Mouse (Mus musculus): ENCODE measurements around the gene Tmod3.

Tmod3 gene

DNA sequence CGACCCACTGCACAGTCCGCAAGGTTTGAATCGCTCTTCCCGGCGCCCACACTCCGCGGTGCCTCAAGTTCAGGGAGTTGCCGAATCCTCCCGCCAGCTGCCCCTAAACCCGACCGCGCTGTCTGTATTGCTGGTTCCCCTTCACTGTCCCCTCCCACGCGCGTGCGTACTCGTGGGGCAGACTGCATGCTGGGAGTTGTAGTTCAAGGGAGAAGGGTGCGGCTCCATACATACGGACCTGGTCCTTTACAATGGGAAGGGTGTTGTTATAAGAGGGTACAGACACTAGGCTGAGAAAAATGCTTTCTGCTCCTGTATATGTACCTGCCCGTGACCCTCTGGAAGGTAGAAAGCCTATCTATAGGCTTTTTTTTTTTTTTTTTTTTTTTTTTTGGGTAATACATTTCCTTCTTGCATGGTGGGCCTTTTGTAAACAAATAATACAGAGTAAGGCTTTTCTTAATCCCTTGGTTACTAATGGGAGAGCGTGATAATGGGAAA is at the start of gene Tmod3:
Tmod3 (minus strand) TSS at position 146 of the 501 bp plus-strand sequence.
- ATAC-seq (ENCODE audit: insufficient number of reproducible peaks, low FRiP score, low TSS enrichment): peak; percentile 98

DNA sequence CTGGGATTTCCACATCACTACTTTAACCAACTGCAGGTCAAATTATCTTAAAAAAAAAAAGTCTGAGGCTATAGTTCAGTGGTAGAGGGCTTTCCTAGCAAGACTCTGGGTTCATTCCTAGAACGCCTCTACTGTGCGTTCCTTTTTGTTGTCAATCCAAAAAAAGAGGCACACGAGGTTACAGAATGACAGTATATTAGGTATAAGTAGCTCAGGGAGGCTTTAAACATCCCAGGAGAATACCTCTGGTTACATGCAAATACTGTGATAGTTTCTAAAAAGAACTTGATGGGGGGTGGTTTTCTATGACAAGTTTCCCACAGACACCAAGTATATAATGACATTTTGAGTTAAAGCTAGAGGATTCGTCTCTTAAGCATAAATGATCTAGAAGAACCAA is 48.0 kb upstream of the Tmod3 start:
- ATAC-seq (ENCODE audit: insufficient number of reproducible peaks, low FRiP score, low TSS enrichment): no peak

DNA sequence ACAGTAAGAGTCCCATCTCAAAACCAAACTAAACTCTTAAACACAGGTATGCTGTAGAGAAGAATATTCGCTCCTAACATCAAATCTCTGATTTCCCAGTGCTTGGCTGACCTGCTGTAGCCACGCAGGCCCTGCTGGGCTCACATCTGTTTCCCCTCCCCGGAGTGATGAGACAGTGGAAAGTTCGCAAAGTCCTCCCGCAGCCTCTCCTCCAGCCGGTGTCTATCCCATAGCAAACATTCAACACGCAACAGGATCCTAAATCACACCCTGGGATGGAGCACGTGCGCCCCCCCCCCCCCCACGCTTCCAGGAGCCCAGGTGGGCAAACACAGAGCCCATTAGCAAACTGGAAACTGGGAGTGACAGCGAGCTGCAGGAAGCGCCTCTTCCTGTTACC is 42.1 kb upstream of the Tmod3 start:
- no peak for ATAC-seq (ENCODE audit: insufficient number of reproducible peaks, low FRiP score, low TSS enrichment)

DNA sequence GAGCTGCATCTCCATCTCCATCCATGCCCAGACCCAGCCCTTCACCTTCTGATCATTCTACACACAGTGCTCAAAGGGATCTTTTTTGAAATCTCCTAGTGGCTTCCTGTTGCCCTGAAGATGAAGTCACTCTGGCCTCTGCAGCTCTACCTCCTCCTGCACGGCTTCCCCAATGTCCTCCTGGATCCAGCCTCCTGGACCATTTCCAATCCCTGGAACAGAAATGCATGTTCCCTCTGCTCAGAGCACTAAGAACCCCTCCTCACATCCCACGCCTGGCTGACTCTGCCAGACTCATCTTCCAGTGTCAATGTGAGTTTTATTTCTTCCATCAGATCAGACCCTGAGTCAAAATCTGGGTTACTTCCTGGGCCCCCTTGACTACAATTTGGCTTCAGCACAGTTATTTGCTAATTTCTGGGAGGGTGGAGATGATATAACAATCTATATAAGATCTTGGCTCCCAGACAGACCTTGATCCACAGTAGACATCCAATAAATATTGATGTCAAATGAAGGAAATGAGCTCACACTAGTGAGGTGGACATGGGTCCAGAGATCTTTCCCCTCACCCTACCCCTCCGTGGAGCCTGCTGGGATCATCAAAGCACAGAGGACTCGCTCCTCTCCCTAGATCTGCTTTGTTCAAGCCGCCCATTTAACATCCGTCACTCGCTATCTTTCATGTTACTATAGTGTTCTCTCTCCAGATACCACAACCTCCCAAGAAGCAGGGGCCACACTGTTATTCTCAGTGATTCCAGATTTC is 40.9 kb upstream of the Tmod3 start:
- ATAC-seq (ENCODE audit: insufficient number of reproducible peaks, low FRiP score, low TSS enrichment): 0 out of 2 replicates have a peak, but pooled peaks have one; percentile 12

DNA sequence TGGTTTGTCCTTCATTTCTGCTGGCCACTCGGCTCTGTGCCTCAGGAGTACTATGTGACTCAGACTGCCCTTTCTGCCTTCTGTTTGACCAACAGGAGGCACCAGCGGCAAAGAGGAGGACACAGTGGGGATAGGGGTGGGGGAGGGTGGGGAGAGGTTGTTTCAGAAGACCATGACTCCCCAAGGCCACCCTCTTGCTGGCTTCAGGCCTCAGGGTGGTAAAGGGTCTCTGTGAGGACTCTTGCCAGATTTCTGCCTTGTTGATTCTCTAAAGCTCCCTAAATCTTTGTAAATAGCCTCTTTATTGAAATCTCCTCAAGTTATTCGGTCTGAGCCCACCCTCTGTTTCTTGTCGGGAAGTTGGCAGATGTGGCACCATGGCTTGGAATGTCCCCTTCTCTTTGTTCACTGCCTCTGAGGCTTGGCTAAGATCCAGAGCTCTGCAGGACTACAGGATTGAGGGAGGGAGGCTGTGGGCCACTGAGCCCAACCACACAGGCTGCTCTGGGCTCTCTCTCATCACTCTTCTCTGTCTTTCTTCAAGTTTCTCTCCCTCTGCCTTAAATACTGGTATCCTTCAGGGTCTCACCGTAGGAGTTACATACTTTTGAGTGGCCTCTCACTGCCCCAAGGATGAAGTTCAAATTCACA is 39.9 kb upstream of the Tmod3 start:
- ATAC-seq (ENCODE audit: insufficient number of reproducible peaks, low FRiP score, low TSS enrichment): peak; percentile 57; the same call in 1 of the 2 replicates

DNA sequence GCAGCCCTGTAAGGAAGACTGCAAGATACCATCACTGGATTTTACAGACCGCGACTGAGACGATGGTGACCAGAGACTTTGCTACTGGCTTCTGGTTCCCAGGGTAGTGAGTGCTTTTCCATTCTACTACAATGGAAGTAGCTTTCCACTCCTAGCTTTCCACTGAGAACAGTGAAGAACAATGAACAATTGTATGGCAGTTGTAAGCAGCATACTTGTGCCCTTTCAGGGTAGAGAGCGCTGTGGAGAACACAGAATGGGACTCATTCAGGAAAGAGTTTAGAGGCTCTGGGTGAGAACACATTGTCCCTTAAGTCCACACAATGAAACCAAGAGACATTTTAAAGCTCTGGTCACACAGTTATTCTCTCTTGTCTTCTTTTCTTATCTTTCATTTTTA is 38.1 kb upstream of the Tmod3 start:
- ATAC-seq (ENCODE audit: insufficient number of reproducible peaks, low FRiP score, low TSS enrichment): no peak

DNA sequence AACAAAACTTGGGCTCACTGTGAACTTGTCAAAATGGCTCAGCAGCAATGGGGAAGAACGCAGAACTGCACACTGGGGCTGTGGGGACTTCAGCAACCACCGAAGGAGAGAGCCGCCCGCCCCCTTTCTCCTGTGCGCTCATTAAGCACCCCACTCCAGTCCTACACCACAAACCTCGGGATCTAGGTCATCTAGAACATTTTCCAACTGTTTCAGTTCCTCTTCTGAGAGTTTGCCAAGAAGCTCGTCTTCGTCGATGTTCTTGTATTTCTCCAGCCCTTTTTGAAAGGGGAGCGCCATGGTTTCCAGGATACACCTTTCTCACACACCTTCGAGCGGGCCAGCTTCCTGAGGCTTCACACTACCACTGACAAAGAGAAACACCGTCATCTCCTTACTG is 37.6 kb upstream of the Tmod3 start:
- ATAC-seq (ENCODE audit: insufficient number of reproducible peaks, low FRiP score, low TSS enrichment): no peak

DNA sequence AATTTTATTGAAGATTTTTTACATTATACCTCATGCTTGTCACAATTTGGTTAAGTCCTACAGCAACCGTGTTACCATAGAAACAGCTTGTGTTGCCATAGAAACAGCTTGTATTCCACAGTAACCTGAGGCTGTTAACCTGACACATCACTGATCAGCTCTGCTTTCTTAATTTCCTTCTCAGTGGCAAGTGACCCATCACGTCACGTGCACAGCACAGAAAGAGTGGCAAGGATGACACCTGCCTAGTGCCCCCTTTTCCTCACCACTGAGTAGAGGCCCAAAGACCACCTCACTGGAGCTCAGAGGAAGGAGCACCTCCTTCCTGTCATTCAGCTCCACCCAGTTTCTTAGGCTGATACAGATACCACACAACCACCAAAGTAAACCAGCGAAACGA is 34.0 kb upstream of the Tmod3 start:
- no peak for ATAC-seq (ENCODE audit: insufficient number of reproducible peaks, low FRiP score, low TSS enrichment)

DNA sequence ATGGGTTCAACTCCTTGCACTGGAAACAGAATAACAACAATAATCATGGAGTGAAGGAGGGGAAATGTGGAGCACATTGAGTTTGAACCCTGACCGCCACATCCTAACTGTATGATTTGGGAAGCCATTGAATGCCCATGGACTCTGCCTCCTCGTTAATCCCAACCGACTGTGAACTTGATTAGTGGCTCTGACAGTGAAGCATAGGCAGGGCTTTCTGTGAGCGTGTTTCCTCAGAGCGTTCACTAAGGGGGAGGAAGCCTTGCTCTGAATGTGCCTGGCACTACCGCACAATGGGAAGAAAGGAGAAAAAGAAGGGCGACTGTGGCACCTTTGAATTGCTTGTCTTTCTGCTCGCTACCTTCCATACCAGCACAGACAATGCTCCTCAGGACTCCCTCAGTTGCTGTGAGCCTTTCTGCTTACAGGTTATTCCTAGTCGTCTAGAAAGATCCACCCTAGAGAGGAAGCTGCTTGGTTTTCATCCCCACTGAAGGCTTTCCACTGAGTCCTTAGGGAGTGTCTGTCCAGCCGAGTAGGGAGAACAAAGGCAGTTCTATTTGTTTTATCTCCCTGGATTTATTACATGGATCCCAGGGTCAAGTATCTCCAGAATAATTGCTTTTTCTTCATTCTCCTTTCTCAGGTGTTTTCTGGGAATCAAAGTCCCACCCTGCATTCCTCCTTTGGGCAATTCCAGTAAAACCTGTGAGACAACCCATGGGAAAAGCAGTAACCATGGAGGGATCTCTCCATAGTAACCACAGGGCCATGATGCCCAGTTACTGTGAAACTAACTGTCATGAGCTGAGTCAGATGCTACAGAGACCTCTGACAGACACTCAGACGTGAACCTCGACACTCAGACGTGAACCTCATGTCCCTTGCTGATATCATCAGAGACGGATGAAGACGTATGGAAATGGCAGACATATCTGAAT is 30.7 kb upstream of the Tmod3 start:
- no peak for ATAC-seq (ENCODE audit: insufficient number of reproducible peaks, low FRiP score, low TSS enrichment)

DNA sequence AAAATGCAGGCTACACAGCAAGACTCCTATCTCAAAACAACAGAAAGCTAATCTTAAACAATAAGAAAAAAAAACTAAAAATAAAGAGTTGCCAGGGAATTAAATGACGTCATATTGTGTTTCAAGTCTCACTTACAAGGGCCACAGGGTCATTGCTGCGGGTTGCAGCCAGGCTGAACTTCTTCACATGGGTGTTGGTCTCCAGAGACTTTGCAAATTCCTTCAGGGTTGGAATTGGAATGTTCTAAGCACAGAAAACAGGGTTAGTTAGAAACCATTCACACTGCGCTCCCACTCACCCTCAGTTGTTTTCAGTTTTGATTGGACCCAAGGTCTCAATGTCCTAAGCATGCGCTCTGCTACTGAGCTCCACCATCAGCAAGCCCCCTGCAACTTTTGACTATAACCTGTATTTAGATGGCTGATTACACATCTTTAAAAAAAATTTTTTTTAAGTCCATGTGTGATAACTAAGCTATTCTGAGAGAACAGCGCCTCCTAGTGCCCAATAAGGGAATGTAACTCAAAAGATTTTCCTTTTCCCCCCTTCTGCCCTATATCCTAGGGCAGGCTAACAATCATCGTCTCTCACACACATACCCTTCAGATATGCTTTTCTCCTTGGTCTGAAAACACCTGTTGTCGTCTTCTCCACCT is 22.4 kb upstream of the Tmod3 start:
- ATAC-seq (ENCODE audit: insufficient number of reproducible peaks, low FRiP score, low TSS enrichment): no peak

DNA sequence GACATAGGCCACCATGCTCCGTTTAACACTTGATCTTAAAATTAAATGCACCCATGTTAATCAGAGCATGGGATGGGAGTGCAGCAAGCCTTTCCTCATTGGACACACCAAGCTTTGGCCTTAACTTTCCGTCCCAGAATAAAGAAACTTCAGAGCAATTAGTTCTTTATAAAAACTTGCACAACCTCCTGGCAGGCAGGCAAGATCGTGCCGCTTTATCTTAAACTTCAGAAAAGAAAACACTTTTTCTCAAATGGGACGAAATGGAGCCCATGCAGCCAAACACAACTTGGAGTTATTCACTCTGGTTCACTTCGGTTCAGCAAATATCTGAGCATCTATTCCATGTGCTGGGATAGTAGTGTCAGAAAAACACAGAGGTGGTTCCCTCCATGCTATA is 19.9 kb upstream of the Tmod3 start:
- no peak for ATAC-seq (ENCODE audit: insufficient number of reproducible peaks, low FRiP score, low TSS enrichment)

DNA sequence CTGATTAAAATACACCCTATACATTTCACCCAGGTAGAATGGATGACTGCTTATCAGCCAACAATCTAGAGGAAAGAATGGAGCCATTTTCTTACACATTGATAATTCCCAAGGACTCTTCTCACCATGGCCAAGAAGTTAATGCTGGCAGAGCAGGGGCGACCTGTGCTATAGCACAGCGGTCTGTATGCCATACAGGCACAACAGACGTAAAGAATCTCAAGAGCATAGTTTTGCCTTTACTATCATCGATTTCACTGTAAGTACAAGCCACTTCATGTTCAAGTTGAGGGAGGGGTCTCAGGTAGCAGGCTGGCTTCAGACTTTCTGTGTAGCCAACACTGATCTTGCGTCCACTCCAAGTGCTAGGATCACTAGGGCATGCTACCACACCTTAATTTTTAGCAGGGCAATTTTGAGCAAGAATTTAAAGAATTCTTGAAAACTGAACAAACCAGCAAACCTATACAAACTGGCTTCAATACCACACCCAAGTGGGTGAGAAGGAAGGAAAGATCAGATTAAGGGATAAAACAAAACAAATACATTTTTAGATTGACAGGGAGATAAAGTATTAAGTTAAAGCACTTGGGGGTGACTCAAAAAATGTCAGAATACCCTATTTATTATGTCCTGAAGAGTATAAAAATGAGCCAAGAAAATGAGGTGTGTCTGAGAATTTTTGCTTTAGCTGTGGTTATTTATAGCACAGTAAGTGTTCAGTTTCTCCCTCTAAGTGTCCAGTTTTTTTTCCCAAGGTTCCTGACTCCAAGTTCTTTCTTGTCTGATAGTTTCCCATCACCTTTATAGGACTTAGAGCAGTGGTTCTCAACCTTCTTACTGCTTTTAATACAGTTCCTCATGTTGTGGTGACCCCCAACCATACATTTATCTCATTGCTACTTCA is 11.8 kb upstream of the Tmod3 start:
- ATAC-seq (ENCODE audit: insufficient number of reproducible peaks, low FRiP score, low TSS enrichment): no peak

DNA sequence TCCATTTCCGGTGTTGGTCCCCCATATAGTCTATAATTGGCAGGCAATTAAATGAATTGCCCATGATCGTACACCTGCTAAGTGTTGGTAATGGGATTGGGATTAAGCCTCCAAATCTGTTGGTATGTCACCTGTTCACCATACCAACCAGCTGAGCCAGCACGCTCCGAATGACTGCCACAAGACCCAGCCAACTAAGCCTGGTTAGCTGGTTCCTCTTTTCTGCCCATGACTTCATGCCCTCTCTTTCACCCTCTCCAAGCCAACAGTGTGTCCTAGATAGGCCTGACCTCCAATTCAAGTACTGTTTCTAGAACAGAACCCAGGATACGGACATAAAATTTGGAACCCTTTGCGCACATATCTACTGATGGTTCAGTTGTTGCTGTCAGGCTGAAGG is 8.9 kb upstream of the Tmod3 start:
- no peak for ATAC-seq (ENCODE audit: insufficient number of reproducible peaks, low FRiP score, low TSS enrichment)

DNA sequence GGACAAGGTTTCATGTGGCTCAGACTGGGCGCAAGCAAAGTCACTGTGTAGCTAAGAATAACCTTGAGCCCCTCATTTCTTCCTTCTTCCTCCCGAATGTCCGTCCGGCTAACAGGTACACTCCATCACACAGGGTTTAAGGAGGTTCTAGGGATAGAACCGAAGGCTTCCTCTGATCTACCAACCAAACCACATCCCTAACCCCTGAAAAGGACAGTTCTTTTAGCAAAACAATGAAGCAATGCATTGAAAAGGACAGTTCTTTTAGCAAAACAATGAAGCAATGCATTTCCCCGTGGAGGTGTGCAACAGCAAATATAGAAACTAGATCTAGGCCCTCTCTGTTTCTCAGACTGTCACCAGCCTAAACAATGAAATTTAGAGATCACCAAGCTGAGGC is 5.4 kb upstream of the Tmod3 start:
- ATAC-seq (ENCODE audit: insufficient number of reproducible peaks, low FRiP score, low TSS enrichment): no peak

DNA sequence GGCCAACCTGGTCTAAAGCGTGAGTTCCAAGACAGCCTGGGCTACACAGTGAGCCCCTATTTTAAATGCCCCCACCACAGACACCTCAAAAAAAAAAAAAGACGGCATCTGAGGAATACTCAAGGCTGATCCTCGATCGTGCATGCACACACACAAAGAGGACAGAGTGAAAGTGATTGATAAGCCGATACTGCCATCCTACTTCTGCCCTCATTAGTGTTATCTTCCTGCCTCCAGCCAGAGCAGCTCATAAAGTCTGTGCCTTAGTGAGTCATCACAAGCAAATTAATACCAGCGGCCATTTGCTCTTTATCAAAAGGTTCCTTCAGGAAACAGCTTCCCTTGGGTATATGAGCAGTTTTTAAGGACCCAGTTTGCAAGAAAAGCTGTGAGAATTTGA is 4.2 kb upstream of the Tmod3 start:
- ATAC-seq (ENCODE audit: insufficient number of reproducible peaks, low FRiP score, low TSS enrichment): no peak

DNA sequence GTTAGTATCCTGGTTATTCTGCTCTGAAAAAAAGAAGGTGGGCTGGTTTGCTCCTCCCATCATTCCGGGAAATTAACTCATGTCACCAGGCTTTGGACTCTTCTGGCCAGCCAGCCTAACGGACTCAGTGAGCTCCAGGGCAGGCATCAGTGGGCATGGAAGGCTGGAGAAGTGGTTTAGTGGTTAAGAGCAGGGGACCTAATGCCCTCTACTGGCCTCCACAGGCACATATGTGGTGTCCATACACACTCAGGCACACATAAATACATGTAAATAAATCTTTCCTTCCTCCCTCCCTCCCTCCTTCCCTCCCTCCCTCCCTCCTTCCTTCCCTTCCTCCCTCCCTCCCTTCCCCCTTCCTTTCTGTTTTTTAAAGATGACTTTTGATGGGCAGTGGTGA is 3.7 kb upstream of the Tmod3 start:
- no peak for ATAC-seq (ENCODE audit: insufficient number of reproducible peaks, low FRiP score, low TSS enrichment)

DNA sequence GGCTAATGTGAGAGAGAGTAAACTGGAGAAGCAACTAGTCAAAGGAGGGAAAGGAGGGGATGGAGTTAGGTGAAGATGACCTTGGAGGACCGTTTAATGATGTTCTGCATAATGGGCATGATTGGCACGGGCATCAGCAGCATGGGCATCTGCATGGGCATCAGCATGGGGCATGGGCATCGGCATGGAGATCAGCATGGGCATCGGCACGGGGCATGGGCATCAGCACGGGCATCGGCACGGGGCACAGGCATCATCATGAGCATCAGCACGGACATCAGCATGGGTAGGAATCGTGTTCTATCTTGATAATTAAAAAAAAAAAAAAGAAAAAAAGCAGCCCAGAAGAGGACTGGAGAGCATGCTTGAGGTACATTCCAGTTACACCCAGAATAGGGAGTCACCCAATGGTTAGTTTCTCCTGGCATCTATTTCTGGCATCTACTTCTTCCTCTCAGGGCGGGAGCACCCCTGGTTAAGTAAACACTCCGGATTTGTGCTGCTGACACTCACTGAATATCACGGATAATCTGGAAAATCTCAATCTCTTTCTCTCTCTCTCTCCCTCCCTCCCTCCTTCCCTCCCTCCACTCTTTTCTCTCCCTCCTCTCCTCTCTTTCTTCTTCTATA is 1.7 kb upstream of the Tmod3 start:
- no peak for ATAC-seq (ENCODE audit: insufficient number of reproducible peaks, low FRiP score, low TSS enrichment)

DNA sequence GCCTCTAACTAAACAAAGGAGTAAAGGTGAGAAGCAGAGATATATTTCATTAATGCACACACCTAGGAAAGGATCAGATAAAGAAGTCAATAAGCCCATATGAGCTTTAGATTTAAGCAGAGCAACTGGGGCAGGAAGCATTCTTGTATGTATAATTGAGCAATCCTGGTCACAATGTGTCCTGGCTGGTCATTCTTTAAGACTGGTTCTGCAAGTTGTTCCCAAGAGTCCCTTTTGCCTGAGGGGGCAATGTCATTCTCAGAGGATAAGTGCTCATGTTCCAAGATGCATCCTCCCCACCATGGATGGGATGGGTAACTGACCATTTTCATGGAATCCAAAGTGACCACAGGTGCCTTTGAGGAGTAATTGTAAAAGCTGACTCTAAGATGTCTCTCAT is 896 bp upstream of the Tmod3 start:
- ATAC-seq (ENCODE audit: insufficient number of reproducible peaks, low FRiP score, low TSS enrichment): no peak

All from cerebellum, adult (tissue).